24 mouse cellular contexts compared by ENCODE assay signal in the genomic region with DNA sequence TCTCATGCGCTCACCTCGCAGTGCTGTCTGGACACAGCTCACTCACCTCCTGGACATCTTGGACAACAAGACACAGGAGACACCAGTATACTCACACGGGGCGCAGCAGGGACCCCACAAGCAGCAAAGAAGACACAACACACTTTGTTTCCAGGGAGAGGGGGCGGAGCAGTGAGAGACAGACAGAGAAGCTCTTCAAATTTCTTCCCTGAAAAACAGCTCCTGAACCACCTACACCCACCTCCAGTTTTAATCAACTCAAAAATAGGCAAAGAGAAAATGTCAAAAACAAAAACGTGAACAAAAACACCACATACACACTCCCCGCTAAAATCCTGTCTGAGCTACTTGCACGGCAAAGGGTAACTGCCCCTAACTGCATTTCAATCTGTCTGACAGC.
"Had no signal": no experiment of that assay in that cellular context is flagged by ENCODE, and none has a peak within 500 bp of the region (broad histone marks: within the 10 kb centered on the region; RNA-seq: fewer than 3 reads in every experiment).

No protein-coding gene starts in this region.

- H3K27ac ChIP-seq: heart, embryonic 13.5 days; heart, embryonic 15.5 days; hindbrain, embryonic 13.5 days; hindbrain, embryonic 15.5 days; hindbrain, postnatal 0 days; kidney, embryonic 15.5 days; kidney, postnatal 0 days; limb, embryonic 13.5 days; limb, embryonic 15.5 days; liver, embryonic 12.5 days; liver, embryonic 14.5 days had no signal

- H3K4me3 ChIP-seq: heart, embryonic 13.5 days; heart, embryonic 15.5 days; hindbrain, embryonic 13.5 days; hindbrain, embryonic 15.5 days; kidney, embryonic 15.5 days; limb, embryonic 13.5 days; limb, embryonic 15.5 days; liver, embryonic 12.5 days had no signal

- DNase-seq: gastrocnemius, postnatal 14 days; gastrocnemius, postnatal 36 days; heart, adult 18-20 months; heart, postnatal 14 days; heart, postnatal 36 days; kidney, adult 11 months; kidney, adult 2 months; kidney, adult 9 months; kidney, postnatal 14 days; kidney, postnatal 36 days; layer of hippocampus, adult 9-11 months; layer of hippocampus, postnatal 36 days; left cerebral cortex, postnatal 4 days had no signal
